ENCODE assay signal across 26 mouse cellular contexts in genomic region chr1:132410657-132411056, GRCm38 (mm10). TPM values are rescaled to one million over a fixed set of nuclear protein-coding genes. Genes with fewer than 3 reads are reported as not detected.
DNase-seq lines count a peak whose midpoint lies in the region; ATAC-seq and TF ChIP-seq lines count a peak whose summit lies in the region.
"Had no signal": no experiment of that assay in that cellular context is flagged by ENCODE, and none has a peak within 500 bp of the region (broad histone marks: within the 10 kb centered on the region; RNA-seq: fewer than 3 reads in every experiment).

No protein-coding gene starts in this region.

- no peaks in the 10 kb centered on the region for H3K4me1 ChIP-seq in kidney, adult 2 months (ENCODE audit: control insufficient read depth, insufficient read depth, low read length)
- no peaks in the 10 kb centered on the region for H3K4me1 ChIP-seq in hindbrain, postnatal 0 days (ENCODE audit: insufficient read depth, low read length)
- H3K4me1 ChIP-seq: lung, embryonic 15.5 days; neural tube, embryonic 12.5 days had no signal

- H3K4me3 ChIP-seq in kidney, adult 2 months (ENCODE audit: insufficient read depth, low read depth, low read length): no peak overlapping the region
- no peak overlapping the region for H3K4me3 ChIP-seq in hindbrain, postnatal 0 days (ENCODE audit: low read length)
- H3K4me3 ChIP-seq: embryonic facial prominence, embryonic 10.5 days; heart, adult 2 months; left cerebral cortex, adult 2 months; lung, embryonic 15.5 days; midbrain, embryonic 13.5 days; neural tube, embryonic 12.5 days had no signal

- peak; percentile 88 for ATAC-seq in erythroid progenitor cell, adult 5-6 weeks (replicated peaks; ENCODE audit: low FRiP score, poor library complexity, severe bottlenecking)
- peak; percentile 79 for ATAC-seq in megakaryocyte progenitor cell, adult 5-6 weeks (replicated peaks; ENCODE audit: poor library complexity)
- no peak for ATAC-seq in hindbrain, postnatal 0 days
- ATAC-seq: activated CD4-positive, CD25-positive, alpha-beta regulatory T cell, adult 4 months; forebrain, embryonic 14.5 days; midbrain, embryonic 13.5 days; Patski had no signal

- no peaks in the 10 kb centered on the region for H3K9me3 ChIP-seq in hindbrain, postnatal 0 days (ENCODE audit: low read length)
- H3K9me3 ChIP-seq: embryonic facial prominence, embryonic 10.5 days; lung, embryonic 15.5 days; midbrain, embryonic 13.5 days; neural tube, embryonic 12.5 days had no signal

- TF ChIP-seq POLR2A in kidney, adult 2 months (IDR thresholded peaks at IDR 0.05; ENCODE audit: low read depth, low read length): no peak

- H3K27me3 ChIP-seq in kidney, adult 2 months (replicated peaks; ENCODE audit: control insufficient read depth, insufficient read depth, low read length): no peaks in the 10 kb centered on the region
- no peaks in the 10 kb centered on the region for H3K27me3 ChIP-seq in hindbrain, postnatal 0 days (ENCODE audit: insufficient read depth, low read length)
- H3K27me3 ChIP-seq: lung, embryonic 15.5 days; midbrain, embryonic 13.5 days; neural tube, embryonic 12.5 days; Patski had no signal

- WGBS in kidney, adult 2 months: 81% methylated on average over 3 of the region's 3 CpGs
- 83% methylated on average over 3 of the region's 3 CpGs for WGBS in hindbrain, postnatal 0 days

- TF ChIP-seq CTCF in kidney, adult 2 months (conservative IDR thresholded peaks at IDR 0.05; ENCODE audit: insufficient read depth, insufficient read length, low read depth, low read length): no peak
- no peak for TF ChIP-seq CTCF in hindbrain, postnatal 0 days (IDR thresholded peaks at IDR 0.05; ENCODE audit: low read depth)

- DNase-seq in kidney, adult 2 months: peak; percentile 18
- no peak for DNase-seq in kidney, postnatal 4 days
- peak; percentile 26 for DNase-seq in MN1 (ENCODE audit: low spot score)
- DNase-seq in hindbrain, postnatal 0 days (ENCODE audit: low spot score): no peak
- DNase-seq in gastrocnemius, adult 8-10 months (ENCODE audit: low spot score in 2 of 2): no peak
- no peak for DNase-seq in left cerebral cortex, adult 9 months (ENCODE audit: low spot score in 2 of 2)
- DNase-seq: adrenal gland, postnatal 14 days; B cell, adult 2 months; cerebellum, adult 18-20 months; cerebellum, postnatal 36 days; gastrocnemius, postnatal 25 days; heart, adult 2 months; kidney, adult 8-10 months; kidney, postnatal 14 days; spleen, adult 18-20 months had no signal

- H3K36me3 ChIP-seq in kidney, adult 2 months (ENCODE audit: control insufficient read depth, insufficient read depth, low read length): no peaks in the 10 kb centered on the region
- H3K36me3 ChIP-seq in hindbrain, postnatal 0 days (ENCODE audit: insufficient read depth, low read length): no peaks in the 10 kb centered on the region
- H3K36me3 ChIP-seq: embryonic facial prominence, embryonic 10.5 days; lung, embryonic 15.5 days; midbrain, embryonic 13.5 days; neural tube, embryonic 12.5 days had no signal

- H3K4me2 ChIP-seq in hindbrain, postnatal 0 days (ENCODE audit: low read depth, low read length): no peak overlapping the region
- H3K4me2 ChIP-seq: lung, embryonic 15.5 days; midbrain, embryonic 13.5 days; neural tube, embryonic 12.5 days had no signal

- no peak overlapping the region for H3K9ac ChIP-seq in hindbrain, postnatal 0 days (replicated peaks; ENCODE audit: low read length)
- H3K9ac ChIP-seq: lung, embryonic 15.5 days; midbrain, embryonic 13.5 days; neural tube, embryonic 12.5 days had no signal

- no peak overlapping the region for H3K27ac ChIP-seq in kidney, adult 2 months (ENCODE audit: insufficient read depth, low read depth, low read length)
- no peak overlapping the region for H3K27ac ChIP-seq in hindbrain, postnatal 0 days
- H3K27ac ChIP-seq: embryonic facial prominence, embryonic 10.5 days; heart, adult 2 months; left cerebral cortex, adult 2 months; lung, embryonic 15.5 days; macrophage; midbrain, embryonic 13.5 days; neural tube, embryonic 12.5 days had no signal

RNA-seq across cellular contexts. Expression of gene Dstyk, which starts 6.7 kb away (rescaled TPM):
- polyA plus RNA-seq in kidney, adult 2 months (2012; rRNA removed): 13.0 and 13.9 TPM in 2 replicates
- 23.4 and 31.4 TPM in 2 replicates for total RNA-seq in erythroid progenitor cell, adult 5-6 weeks (2015; ENCODE audit: low replicate concordance)
- total RNA-seq in erythroid progenitor cell, adult 5-6 weeks (2017; ENCODE audit: low replicate concordance): 34.3 and 48.6 TPM in 2 replicates
- 14.2 and 20.1 TPM in 2 replicates for total RNA-seq in megakaryocyte progenitor cell, adult 5-6 weeks (2015)
- 16.0 and 22.3 TPM in 2 replicates for total RNA-seq in megakaryocyte progenitor cell, adult 5-6 weeks (2017)
- total RNA-seq in hindbrain, postnatal 0 days (2014; rRNA removed): 21.3 and 31.8 TPM in 2 replicates
- polyA plus RNA-seq in hindbrain, postnatal 0 days (2015; fragmentation: Nextera tagmentation; extraction: Ambion mirVana): 5.7 and 6.2 TPM in 2 replicates
- 10 to 100 TPM in 1 of 4 experiments, 1 to 10 TPM in 3; 7.7 to 11.2 (median 8.5) TPM for total RNA-seq in gastrocnemius, adult 8-10 months (2022)

RNA-seq across cellular contexts. Expression of gene Tmcc2, which starts 19.6 kb away (rescaled TPM):
- 6.0 and 6.3 TPM in 2 replicates for polyA plus RNA-seq in kidney, adult 2 months (2012; rRNA removed)
- total RNA-seq in erythroid progenitor cell, adult 5-6 weeks (2015; ENCODE audit: low replicate concordance): 212 and 231 TPM in 2 replicates
- total RNA-seq in erythroid progenitor cell, adult 5-6 weeks (2017; ENCODE audit: low replicate concordance): 244 and 297 TPM in 2 replicates
- 2.9 and 6.1 TPM in 2 replicates for total RNA-seq in megakaryocyte progenitor cell, adult 5-6 weeks (2015)
- total RNA-seq in megakaryocyte progenitor cell, adult 5-6 weeks (2017): 5.5 and 6.0 TPM in 2 replicates
- 138 and 151 TPM in 2 replicates for total RNA-seq in hindbrain, postnatal 0 days (2014; rRNA removed)
- polyA plus RNA-seq in hindbrain, postnatal 0 days (2015; fragmentation: Nextera tagmentation; extraction: Ambion mirVana): 33.5 and 34.0 TPM in 2 replicates
- 10 to 100 TPM; 38.8 to 60.0 (median 49.4) TPM for total RNA-seq in gastrocnemius, adult 8-10 months (2022)

Comparison
In these comparisons a context has a peak if more than half of its experiments do, and no peak if none do; other contexts are left out.
1. DNase-seq: peak in kidney, adult 2 months (single experiment) and MN1 (single experiment); none in kidney, postnatal 4 days (0 of 2), hindbrain, postnatal 0 days (single experiment), gastrocnemius, adult 8-10 months (0 of 2) and left cerebral cortex, adult 9 months (0 of 2).
2. RNA of gene Tmcc2, which starts 19.6 kb away (total RNA-seq): 212 to 297 TPM in erythroid progenitor cell, adult 5-6 weeks, 138 to 151 TPM in hindbrain, postnatal 0 days and 38.8 to 60.0 TPM in gastrocnemius, adult 8-10 months; 2.9 to 6.1 TPM in megakaryocyte progenitor cell, adult 5-6 weeks; every median in the first group is over 4 times any median in the second.